Mouse (Mus musculus): Measurements from ENCODE around the gene Eif3i.

Gene Eif3i

GRCm38 (mm10) chr4:129631867-129632266 lies 31.4 kb upstream of the Eif3i start:
- peaks cover 100% of the 10 kb centered on the region for H3K36me3 ChIP-seq (ENCODE audit: insufficient read depth, low read length)
- H3K9me3 ChIP-seq (ENCODE audit: low read length), result no peaks in the 10 kb centered on the region
- no peak overlapping the region for H3K4me3 ChIP-seq (replicated peaks; ENCODE audit: low read length)
- peaks cover 44% of the 10 kb centered on the region for H3K4me1 ChIP-seq (replicated peaks; ENCODE audit: low read depth, low read length)
- TF ChIP-seq NANOG (IDR thresholded peaks at IDR 0.05; ENCODE audit: borderline replicate concordance, low read length) (no peak), POU5F1 (IDR thresholded peaks at IDR 0.05; ENCODE audit: borderline replicate concordance, low read length) (no peak), CTCF (conservative IDR thresholded peaks at IDR 0.05; ENCODE audit: low read length) (no peak)
- no peaks in the 10 kb centered on the region for H3K27me3 ChIP-seq (ENCODE audit: insufficient read depth, low read length)

- H3K27me3 ChIP-seq (ENCODE audit: insufficient read depth, low read length), result no peaks in the 10 kb centered on the region
- H3K4me1 ChIP-seq (replicated peaks; ENCODE audit: low read depth, low read length), result peaks cover 48% of the 10 kb centered on the region
- no peak overlapping the region for H3K4me3 ChIP-seq (replicated peaks; ENCODE audit: low read length)
- H3K9me3 ChIP-seq (ENCODE audit: low read length), result no peaks in the 10 kb centered on the region
- H3K36me3 ChIP-seq (ENCODE audit: insufficient read depth, low read length), result peaks cover 100% of the 10 kb centered on the region
- no peak for TF ChIP-seq CTCF (conservative IDR thresholded peaks at IDR 0.05; ENCODE audit: low read length)
- TF ChIP-seq NANOG (IDR thresholded peaks at IDR 0.05; ENCODE audit: borderline replicate concordance, low read length), result no peak
- no peak for TF ChIP-seq POU5F1 (IDR thresholded peaks at IDR 0.05; ENCODE audit: borderline replicate concordance, low read length)
Measured at GRCm38 (mm10) chr4:129630944-129631343, 30.5 kb upstream of the Eif3i start.

DNA sequence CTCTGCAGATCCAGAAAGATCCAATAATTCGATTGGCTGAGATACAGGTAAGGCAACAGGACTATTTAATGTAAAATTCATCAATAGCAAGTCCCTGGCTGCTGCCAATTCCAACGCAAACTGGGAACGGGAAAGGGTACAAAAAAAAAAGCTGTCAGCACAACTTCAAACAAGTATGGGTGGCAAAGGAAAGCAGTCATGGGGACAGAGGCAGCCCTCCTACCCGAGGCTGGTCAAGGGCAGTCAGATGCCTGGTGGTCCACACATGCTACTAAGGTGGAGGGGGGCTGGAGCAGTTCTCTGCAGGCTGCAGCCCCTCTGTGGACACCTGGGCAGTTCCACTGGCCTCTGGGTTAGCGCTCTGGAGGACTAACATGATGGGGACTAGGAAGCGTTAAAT lies 25.6 kb upstream of the Eif3i start:
- Histone ChIP-seq H3K4me3 (replicated peaks; ENCODE audit: low read length) (no peak overlapping the region), H3K4me1 (replicated peaks; ENCODE audit: low read depth, low read length) (peaks cover 68% of the 10 kb centered on the region), H3K9me3 (ENCODE audit: low read length) (no peaks in the 10 kb centered on the region), H3K36me3 (ENCODE audit: insufficient read depth, low read length) (peaks cover 59% of the 10 kb centered on the region), H3K27me3 (ENCODE audit: insufficient read depth, low read length) (no peaks in the 10 kb centered on the region)
- TF ChIP-seq NANOG (IDR thresholded peaks at IDR 0.05; ENCODE audit: borderline replicate concordance, low read length) (no peak), POU5F1 (IDR thresholded peaks at IDR 0.05; ENCODE audit: borderline replicate concordance, low read length) (no peak), CTCF (conservative IDR thresholded peaks at IDR 0.05; ENCODE audit: low read length) (no peak)

- Histone ChIP-seq H3K4me1 (replicated peaks; ENCODE audit: low read depth, low read length) (peaks cover 72% of the 10 kb centered on the region), H3K4me3 (replicated peaks; ENCODE audit: low read length) (no peak overlapping the region), H3K27me3 (ENCODE audit: insufficient read depth, low read length) (no peaks in the 10 kb centered on the region), H3K36me3 (ENCODE audit: insufficient read depth, low read length) (peaks cover 54% of the 10 kb centered on the region), H3K9me3 (ENCODE audit: low read length) (no peaks in the 10 kb centered on the region)
- no peak for TF ChIP-seq NANOG (IDR thresholded peaks at IDR 0.05; ENCODE audit: borderline replicate concordance, low read length)
- no peak for TF ChIP-seq POU5F1 (IDR thresholded peaks at IDR 0.05; ENCODE audit: borderline replicate concordance, low read length)
Measured at GRCm38 (mm10) chr4:129625496-129625895, 25.0 kb upstream of the Eif3i start.

- no peaks in the 10 kb centered on the region for H3K27me3 ChIP-seq (ENCODE audit: insufficient read depth, low read length)
- H3K4me1 ChIP-seq (replicated peaks; ENCODE audit: low read depth, low read length), result peaks cover 75% of the 10 kb centered on the region
- TF ChIP-seq POU5F1 (IDR thresholded peaks at IDR 0.05; ENCODE audit: borderline replicate concordance, low read length) (no peak), NANOG (IDR thresholded peaks at IDR 0.05; ENCODE audit: borderline replicate concordance, low read length) (no peak), CTCF (conservative IDR thresholded peaks at IDR 0.05; ENCODE audit: low read length) (no peak)
- peak overlapping the region; percentile 73 for H3K4me3 ChIP-seq (replicated peaks; ENCODE audit: low read length)
- H3K9me3 ChIP-seq (ENCODE audit: low read length), result no peaks in the 10 kb centered on the region
- H3K36me3 ChIP-seq (ENCODE audit: insufficient read depth, low read length), result peaks cover 49% of the 10 kb centered on the region
Measured at GRCm38 (mm10) chr4:129625029-129625370, 24.6 kb upstream of the Eif3i start.

GRCm38 (mm10) chr4:129624281-129625028 lies 24.0 kb upstream of the Eif3i start:
- Histone ChIP-seq H3K4me1 (replicated peaks; ENCODE audit: low read depth, low read length) (peaks cover 78% of the 10 kb centered on the region), H3K9me3 (ENCODE audit: low read length) (no peaks in the 10 kb centered on the region)

GRCm38 (mm10) chr4:129623681-129624091 lies 23.2 kb upstream of the Eif3i start, which contains the start of gene Ccdc28b:
Gene Ccdc28b (minus strand): TSS chr4:129623947.
- peak within 1 kb of the TSS; percentile 73 for H3K4me3 ChIP-seq (replicated peaks; ENCODE audit: low read length)
- H3K27me3 ChIP-seq (ENCODE audit: insufficient read depth, low read length), result no peaks in the 10 kb centered on the region
- TF ChIP-seq NANOG (IDR thresholded peaks at IDR 0.05; ENCODE audit: borderline replicate concordance, low read length) (no peak), CTCF (conservative IDR thresholded peaks at IDR 0.05; ENCODE audit: low read length) (no peak), POU5F1 (IDR thresholded peaks at IDR 0.05; ENCODE audit: borderline replicate concordance, low read length) (no peak)
- H3K9me3 ChIP-seq (ENCODE audit: low read length), result no peaks in the 10 kb centered on the region
- peaks cover 76% of the 10 kb centered on the region for H3K4me1 ChIP-seq (replicated peaks; ENCODE audit: low read depth, low read length)
- peaks cover 36% of the 10 kb centered on the region for H3K36me3 ChIP-seq (ENCODE audit: insufficient read depth, low read length)

More at GRCm38 (mm10) chr4:129624281-129625028, 24.0 kb upstream of the Eif3i start:
- TF ChIP-seq CTCF (conservative IDR thresholded peaks at IDR 0.05; ENCODE audit: low read length), result no peak
- no peaks in the 10 kb centered on the region for H3K27me3 ChIP-seq (ENCODE audit: insufficient read depth, low read length)
- peak overlapping the region; percentile 73 for H3K4me3 ChIP-seq (replicated peaks; ENCODE audit: low read length)
- peaks cover 43% of the 10 kb centered on the region for H3K36me3 ChIP-seq (ENCODE audit: insufficient read depth, low read length)

GRCm38 (mm10) chr4:129622803-129623535 lies 22.5 kb upstream of the Eif3i start:
- H3K4me3 ChIP-seq (replicated peaks; ENCODE audit: low read length), result peak overlapping the region; percentile 73
- H3K4me1 ChIP-seq (replicated peaks; ENCODE audit: low read depth, low read length), result peaks cover 82% of the 10 kb centered on the region
- TF ChIP-seq CTCF (conservative IDR thresholded peaks at IDR 0.05; ENCODE audit: low read length) (no peak), NANOG (IDR thresholded peaks at IDR 0.05; ENCODE audit: borderline replicate concordance, low read length) (no peak), POU5F1 (IDR thresholded peaks at IDR 0.05; ENCODE audit: borderline replicate concordance, low read length) (no peak)
- H3K9me3 ChIP-seq (ENCODE audit: low read length), result no peaks in the 10 kb centered on the region
- no peaks in the 10 kb centered on the region for H3K27me3 ChIP-seq (ENCODE audit: insufficient read depth, low read length)
- peaks cover 29% of the 10 kb centered on the region for H3K36me3 ChIP-seq (ENCODE audit: insufficient read depth, low read length)
